Mouse (Mus musculus) monocyte, adult 5-6 weeks (primary cell): ENCODE measurements around the gene RPS10-NUDT3. TPM values are rescaled to one million over a fixed set of nuclear protein-coding genes. Genes with fewer than 3 reads are reported as not detected.

Source experiments
- ATAC-seq: fragments of 153-309, 156-312 bp; replicated peaks from 2 replicates; pipeline ENCODE4 v1.8.0; 2017; ENCODE audit warnings: mild to moderate bottlenecking; ENCODE audit not compliant: low TSS enrichment, insufficient number of reproducible peaks, severe bottlenecking, poor library complexity, low FRiP score
- total RNA-seq: library from RNA; stranded (forward); fragments of 200-1000, 200-491, 200-594 nt; gene quantifications from 3 replicates; pipeline ENCODE4 v1.2.3, GENCODE M21; 2017

Gene RPS10-NUDT3
- total RNA-seq, 1 experiment from 2014 or later, result not detected

DNA sequence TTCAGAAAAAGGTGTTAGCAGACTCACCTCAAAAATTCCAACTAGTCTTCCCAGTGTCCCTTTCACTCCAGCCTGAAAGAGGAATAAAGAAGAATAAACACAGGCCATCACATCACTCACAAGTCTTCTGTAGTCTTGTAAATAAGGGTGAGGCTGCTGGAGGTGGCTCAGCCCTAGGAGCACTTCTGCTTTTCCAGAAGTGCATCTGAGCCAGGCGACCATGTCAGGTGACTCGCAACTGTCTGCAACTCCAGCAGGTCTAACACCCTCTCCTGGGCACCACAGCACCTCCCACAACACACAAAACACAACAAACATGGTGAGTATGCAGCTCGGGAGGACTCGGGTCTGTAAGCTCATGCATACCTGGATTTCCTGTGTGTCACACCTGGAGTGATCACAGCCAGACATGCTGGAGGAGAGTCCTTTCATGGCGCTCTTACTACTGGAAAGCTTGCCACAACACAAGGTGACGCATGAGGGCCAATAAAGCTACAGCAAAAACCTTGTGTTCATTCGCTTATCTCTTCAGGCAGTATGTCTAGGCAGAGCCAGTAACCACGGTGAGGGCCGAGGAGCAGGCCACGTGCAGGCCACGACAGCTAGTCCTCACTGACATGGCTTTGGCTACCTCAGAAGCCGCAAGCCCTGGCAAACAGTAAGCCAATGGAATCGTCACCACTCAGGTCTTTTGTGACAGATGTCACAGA is 51.7 kb downstream of the RPS10-NUDT3 start:
- peak; percentile 49; the same call in 1 of the 2 replicates for ATAC-seq

DNA sequence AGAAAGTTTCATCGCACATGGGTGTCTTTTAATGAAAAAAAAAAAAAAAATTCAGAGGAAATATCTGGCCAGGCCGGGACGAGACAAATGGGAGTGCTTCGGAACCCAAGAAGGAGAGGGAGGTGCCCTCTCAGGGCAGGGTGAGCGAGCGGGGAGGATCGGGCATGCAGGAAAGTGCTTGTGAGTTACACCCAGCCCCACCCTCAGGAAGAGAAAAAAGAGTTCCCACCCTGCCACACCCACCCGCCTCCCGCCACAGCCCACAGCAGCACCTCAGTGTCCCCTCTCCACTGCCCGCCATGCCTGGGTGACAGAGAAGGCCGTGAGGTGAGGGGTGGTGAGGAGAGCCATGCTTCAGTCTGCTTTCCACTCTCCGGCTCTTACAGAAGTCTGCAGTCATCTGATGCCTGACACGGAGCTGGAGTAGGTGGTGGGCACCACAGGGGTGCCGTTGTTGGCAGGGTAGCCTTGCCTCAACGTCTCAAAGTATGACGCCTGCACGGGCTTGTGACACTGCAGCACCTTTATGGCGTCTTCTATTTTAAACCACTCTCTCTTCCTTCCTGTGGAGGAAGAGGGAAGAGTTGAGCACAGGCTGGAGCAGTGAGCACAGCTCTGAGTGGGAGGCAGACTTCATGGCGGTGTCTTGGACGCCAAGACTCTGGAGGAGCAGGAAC is 54.5 kb downstream of the RPS10-NUDT3 start:
- no peak for ATAC-seq

DNA sequence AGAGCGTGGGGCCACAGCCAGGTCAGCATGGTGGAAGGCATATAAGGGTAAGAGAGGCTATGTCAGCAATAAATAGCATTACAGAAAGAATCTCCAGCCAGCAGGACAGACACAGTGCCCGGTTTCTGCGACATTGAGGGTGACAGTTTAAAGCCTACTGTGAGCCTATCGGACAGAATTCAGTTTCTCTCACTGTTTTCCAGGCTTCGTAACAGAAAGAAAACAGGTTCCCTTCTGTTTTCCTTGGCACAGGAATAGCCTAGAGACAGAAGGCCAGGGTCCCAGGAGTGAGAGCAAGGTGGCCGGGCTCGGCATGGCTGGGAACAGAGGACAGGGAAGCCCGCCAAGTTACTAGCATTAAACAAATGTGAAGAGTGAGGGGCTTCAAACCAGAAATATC is 55.2 kb downstream of the RPS10-NUDT3 start:
- ATAC-seq, result no peak

DNA sequence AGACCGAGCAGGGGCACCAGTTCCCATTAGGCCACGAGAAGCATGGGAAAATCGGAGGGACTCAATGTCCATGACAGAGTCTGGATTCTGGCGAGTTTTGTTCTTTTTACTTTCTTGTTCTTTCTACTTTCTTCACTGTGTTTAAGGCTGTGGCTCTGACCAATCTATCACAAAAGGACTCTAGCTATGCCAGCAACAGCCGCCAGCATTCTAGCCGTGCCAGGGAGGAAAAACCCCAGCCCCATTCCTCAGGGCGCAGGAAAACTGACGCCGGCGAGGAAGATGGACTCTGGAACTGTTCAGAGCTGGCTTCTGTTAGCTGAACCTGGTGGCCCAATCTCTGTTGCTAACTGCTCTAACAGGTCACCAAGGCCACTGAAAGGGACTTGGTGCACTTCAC is 56.5 kb downstream of the RPS10-NUDT3 start:
- ATAC-seq, result no peak

DNA sequence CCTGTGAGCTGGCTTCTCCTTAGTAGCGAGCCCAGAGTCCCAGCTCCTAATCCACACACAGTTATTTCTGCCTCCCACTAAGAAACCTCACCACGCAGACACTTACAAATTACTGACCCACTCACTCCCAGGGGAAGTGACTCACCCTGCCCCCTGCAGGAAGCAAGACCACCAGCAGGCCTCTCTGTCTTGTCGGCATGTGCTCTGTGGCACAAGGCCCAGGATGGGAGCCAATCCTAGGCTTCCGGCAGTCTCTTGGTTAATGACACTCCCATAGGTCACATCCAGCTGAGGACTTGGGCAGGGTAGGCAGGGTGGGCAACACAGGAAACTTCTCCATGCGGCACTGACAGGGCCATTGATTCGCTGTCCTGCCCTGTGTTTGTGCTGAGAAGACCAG is 57.6 kb downstream of the RPS10-NUDT3 start:
- ATAC-seq, result no peak

DNA sequence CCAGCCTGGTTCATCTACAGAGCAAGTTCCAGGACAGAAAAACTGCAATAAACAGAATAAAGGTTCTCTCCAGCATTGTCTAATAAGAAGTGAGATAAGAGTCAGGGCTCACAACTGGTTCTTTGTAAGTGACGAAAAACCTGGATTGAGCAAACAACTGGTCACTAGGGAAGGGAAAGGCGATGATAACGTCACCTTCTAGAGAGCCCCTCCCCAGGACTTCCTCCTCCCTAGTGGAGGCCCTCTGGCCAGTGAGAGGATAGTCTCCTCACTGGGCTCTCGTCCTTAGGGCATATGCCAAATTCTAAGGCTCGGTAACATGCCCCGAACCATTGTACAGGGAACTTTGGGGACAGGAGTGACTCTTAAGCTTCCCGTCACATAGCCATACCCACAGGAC is 59.0 kb downstream of the RPS10-NUDT3 start:
- no peak for ATAC-seq

DNA sequence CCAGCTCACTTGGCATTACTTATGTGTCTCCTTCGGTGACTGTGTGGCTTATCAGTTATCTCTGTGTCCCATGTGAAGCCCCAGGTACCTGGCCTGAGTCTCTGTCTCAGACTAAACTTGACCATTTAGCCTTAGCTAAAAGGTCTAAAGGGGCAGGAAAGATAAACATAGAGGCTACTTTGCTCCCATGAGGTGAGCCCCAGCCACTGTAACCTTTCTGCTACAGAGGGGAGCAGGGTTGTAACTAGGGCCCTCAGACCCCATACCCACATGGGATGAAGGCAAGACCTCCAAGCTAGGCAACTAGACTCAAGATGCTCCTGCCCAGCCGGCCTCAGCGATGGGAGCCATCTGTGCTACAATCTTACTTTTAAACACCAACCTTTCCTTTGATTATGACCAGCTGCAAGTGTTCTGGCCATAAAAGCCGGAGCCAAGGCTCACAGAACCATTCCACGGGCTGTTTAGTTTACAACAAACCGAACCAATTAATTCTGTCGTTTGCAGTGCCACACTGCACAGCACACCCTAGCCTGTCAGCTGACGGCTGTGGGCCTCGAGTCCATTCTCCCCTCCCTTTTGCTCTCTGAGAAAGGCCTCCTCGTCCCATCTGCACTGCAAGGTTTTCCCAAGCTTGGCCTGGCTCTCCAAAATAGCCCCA is 59.8 kb downstream of the RPS10-NUDT3 start:
- ATAC-seq, result no peak

DNA sequence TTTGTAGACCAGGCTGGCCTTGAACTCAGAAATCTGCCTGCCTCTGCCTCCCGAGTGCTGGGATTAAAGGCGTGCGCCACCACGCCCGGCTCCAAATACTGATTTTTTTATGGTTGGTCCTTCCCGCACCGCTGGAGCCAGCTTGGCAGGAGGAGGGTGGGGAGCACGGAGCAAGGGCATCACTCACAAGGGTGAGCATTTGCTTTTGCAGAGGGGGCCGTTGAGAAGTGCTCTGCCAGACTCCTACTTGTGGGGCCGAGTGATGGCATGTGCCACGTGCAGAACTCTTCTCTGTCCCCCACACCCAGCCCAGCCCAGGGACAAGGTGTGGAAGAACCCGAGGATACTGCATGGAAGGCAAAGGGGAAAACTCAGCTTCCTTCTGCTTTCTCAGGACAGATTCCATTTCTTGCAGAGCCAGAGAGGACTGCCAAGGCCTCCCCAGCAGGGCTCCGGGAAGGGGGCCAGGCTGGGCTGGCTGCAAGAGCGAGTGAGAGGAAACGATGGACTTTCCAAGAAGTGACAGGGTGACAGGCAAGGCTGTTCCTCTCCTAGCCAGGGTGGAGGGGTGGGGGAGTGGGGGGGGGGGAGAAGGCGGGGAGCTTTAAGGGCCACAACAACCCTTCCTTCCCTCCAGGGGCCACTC is 60.4 kb downstream of the RPS10-NUDT3 start:
- ATAC-seq, result no peak

DNA sequence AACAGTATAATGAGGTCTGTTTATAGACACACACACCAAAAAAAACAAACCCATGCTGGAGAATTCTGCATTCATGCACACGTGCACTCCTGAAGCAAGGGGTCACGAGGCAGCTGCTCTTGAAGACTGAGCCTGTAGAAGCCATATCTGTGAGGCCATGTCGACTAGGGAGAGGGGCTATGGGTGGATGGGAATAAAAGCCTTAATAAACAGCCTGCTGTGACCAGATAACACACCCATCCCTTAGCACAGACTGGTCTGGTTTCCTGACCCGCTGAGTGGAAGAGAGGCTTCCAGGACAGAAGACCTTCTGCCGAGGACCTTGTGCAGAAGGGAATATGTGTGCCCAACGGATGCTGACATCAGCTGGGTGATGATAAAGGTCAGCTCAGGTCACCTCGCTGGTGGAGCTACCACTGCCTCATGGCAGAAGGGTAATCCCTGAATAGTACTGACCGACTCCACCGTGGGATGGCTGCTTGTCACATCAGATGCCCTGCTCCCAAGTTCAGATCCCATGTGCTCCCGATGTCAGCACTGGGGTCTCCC is 61.2 kb downstream of the RPS10-NUDT3 start:
- ATAC-seq, result no peak

DNA sequence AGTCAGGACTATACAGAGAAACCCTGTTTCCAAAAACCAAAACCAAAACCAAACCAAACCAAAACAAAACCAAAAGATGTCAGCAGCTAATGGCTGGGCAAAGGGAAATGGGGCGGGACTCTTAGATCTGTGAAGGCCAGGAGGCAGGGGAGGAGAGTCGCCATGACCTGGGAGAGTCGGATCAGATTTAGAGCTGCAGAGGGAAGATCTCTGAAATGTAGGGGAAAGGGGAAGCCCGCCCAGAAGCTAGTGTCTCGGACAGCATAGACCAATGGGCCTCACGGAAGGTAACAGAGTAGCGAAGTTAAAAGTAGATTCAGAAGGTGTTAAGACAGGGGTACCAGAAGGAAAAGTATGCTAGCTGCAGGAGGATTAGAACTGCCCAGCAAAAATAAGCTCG is 63.7 kb downstream of the RPS10-NUDT3 start:
- no peak for ATAC-seq

DNA sequence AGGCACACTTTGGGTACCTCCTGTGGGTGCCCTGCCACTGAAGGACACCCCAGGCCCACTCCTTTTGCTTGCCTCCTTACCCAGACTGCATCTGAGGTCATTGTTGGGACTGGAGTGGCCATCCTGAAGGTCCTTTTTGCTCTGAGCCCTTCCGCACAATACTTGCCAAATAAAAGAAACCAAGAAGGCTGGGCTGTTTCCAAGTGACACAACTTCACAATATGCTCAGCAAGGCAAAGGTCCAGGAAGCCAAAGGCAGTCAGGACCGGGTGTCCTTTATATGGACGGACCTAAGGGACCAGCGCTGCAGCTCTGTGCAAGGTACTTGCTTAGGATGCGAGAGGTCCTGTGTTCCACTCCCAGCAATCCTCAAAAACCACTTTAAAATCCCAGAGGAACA is 66.8 kb downstream of the RPS10-NUDT3 start:
- no peak for ATAC-seq

DNA sequence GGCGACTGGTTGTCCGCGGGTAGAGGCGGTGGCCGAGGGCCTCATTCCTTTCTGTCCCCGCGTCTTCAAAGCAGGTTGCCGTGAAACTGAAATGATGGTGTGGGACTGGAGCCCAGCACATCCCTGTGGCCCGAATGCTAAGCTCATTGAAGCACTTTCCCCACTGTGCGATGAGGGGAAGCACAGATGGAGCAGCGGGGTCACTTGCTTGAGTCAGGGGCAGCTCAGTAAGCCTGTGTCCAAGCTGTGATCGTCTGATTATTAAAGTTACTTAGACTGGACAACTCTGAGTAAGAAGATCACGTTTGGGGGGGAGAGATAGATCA is 69.1 kb downstream of the RPS10-NUDT3 start:
- ATAC-seq, result no peak

DNA sequence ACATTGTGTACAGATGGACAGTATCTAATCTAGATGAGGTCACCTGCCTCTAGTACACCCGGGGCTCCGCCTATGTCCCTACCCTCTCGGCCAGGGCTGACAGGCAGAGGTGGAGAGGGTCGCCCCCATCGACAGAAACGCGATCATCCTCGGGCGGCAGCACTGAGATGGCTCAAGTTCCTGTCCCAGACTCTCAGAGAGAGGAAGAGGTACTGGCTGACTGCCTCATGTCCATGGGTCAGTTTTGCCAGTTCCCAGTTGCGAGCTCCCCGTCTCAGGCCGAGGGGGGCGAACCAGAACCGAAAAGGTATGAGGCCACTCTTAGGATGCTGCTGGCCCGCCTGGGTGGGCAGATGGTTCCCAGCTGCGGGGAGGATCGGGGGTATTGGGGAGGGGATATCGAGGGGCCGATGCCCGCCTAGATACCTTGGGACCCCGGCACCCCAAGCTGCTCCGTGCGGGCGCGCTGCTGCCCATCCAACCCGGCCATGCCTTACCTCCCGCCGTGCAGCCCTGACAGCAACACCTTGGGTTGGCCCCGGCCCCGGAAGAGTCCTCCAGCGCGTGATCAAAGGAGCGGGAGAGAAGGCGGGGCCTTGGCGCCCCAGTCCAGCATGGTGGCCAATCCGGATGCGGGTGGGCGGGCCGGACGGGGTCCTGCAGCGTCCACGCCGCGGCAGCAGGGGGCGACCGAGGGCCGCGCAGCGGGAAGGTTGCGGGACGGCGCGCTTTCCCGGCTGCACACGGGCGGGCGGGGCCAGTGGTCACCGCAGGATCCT is 69.7 kb downstream of the RPS10-NUDT3 start, which contains the start of gene AI413582:
Gene AI413582 (minus strand): TSS at position 594 of the 779 bp plus-strand sequence.
- peak; percentile 75 for ATAC-seq

DNA sequence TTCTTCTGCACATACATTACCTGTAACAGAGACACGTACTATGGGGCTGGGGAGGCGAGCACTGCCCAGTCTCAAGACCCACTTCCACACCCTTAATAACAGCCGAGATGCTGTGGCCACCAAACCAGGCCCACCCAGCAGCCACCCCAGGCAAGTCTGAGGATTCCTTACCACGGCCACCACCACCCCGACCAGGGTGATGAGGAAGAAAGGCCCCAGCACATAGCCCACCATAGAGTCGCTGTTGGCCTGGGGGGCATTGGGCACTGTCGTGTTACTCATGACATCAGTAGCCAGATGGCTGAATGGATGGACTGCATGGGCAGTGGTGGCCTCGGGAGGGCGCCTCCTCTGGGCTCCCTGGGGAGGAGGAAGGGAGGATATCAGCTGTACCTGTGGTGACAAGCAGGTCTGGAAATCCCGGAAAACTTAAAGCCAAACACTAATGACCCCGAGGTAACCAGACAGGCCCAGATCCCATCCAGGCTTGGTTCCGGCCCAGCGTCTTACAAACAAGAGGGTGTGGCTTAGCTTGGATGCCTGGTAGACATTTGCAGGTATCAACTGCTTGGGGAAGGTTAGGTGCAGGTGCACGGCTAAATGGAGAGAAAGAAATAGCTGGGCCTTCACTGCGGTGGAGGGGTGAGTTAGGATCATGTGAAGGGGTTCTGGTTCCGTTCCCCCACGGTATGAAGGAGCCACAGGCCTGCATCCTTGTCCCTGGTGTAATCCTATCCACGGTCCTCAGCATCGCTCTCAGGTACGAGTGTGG is 70.4 kb downstream of the RPS10-NUDT3 start:
- no peak; the same call in 1 of the 2 replicates for ATAC-seq

DNA sequence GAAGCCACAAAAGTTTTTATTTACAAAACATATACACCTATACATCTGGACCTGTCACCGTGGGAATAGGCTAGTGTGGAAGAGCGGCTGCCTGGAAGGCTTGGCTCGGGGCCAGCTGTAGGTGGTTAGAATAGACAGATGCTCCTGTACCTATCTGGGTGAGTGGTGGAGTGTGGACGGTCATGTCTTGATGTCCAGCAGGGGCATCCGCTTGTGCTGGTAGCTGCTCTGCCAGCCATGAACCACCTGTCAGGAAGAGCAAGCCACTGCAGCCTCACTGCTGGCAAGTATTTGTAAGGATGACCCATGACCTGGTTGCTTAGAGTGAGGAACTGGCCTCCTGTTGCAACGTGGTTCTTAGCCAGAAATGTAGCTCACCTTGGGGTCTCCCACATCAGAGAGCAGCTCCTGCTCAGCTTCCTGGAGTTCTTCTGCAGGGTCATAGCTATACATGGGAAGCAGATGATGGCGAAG is 71.2 kb downstream of the RPS10-NUDT3 start:
- no peak for ATAC-seq

DNA sequence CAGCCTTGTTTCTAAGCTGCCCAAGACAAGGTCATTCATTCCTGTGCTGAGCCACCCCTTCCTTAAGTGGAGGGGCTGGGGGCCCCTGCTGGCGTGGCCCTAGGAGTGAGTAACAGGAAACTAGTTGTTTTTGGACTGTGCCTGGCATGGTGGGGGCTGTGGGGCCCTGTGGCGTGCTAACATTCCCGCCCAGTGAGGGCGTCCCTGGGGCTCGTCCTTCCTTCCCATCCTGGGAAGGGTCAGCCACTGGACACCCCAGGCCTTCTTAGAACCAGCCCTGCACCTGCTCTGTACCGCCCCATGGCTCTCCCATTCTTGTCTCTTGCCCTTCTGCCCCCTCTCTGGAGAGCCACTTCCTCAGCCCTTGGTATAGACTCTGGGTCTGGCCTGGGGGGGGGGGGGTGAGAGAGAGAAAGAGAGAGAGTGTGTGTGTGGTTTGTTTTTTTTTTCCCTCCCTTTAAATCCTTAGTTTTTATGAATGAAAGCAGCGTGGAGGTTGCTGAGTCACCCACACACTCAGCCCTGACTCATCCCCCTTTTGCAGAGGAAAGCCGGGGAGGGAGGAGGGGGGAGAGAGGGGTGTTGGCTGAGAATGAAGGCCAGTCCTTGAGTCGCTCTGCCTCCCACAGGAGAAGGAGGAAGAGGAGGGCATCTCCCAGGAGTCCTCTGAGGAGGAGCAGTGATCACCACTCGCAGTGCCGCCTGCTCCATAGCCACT is 73.1 kb downstream of the RPS10-NUDT3 start:
- ATAC-seq, result no peak

DNA sequence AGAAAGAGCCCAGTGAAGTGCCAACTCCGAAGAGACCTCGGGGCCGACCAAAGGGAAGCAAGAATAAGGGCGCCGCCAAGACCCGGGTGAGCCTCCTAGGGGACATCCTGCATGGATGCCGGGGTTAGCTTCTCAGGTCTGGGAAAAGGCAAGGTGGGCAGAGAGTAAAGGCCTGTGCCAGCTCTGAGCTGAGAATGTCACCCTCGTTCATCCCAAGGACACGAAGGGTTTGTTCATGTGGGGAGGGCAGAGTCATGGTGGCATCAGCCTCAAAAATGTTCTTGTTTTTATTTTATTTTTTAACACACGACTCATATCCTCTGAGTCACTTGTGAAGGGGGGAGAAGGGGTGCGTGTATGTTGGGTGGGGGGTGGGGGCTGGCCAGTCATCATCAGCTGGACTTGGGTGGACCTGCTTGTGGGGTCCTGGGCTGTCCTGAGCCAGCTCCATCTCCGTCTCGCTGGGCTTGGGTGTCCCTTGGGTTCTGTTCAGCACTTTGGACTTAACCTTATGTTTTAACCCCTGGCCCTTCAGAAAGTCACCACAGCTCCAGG is 74.0 kb downstream of the RPS10-NUDT3 start:
- no peak for ATAC-seq
